Mouse (Mus musculus) lung, postnatal 10 days (tissue): Measurements from ENCODE around the gene Mmd2.

Experiments used
- DNase-seq: peaks from one replicate; pipeline ENCODE4 v3.0.0; 2021

The Mmd2 gene

GRCm38 (mm10) chr5:142545014-142545795, 63.4 kb downstream of the Mmd2 start:
- DNase-seq = peak; percentile 24

DNA sequence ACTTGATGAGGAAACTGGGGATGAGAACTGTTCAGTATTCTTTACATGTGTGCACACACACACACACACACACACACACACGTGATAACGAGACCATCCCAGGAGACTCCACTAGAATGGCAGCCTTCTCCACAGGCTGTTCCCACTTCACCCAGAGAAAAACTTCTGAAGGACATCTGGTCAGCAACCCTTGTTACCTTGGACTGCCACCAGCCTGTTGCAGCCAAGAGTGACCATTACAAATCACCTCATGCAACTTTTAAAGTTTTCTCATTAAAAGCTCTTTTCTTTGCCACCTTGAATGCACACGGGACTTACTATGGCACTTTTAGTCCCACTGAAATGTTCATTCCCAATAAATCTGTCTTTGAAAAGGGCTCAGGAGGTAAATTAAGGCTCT, 71.3 kb downstream of the Mmd2 start:
- DNase-seq = no peak

- no peak for DNase-seq
Measured at GRCm38 (mm10) chr5:142535388-142535787, 73.2 kb downstream of the Mmd2 start.

DNA sequence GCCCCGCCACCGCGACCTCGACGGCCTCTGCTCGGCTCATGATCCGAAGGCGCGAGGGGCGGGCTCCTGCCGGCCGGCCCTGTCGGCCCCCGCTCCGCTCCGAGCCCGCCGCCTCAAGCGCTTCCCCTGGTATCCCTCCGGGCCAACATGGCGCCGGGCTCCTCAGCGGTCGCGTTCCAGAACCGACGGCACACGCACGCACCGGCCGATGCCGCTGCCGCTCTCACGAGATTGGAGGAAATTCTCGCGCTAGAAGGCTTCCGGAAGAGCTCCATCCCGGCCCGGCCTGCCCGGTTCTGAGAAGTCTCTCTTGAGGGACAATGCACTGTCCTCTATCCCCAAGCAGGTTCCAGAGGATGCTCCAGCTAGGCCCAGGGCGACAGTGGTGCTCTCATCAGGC, 78.7 kb downstream of the Mmd2 start, which contains the start of gene Papolb:
TSS of gene Papolb (minus strand) at position 162 of the 400 bp plus-strand sequence.
- no peak for DNase-seq

DNA sequence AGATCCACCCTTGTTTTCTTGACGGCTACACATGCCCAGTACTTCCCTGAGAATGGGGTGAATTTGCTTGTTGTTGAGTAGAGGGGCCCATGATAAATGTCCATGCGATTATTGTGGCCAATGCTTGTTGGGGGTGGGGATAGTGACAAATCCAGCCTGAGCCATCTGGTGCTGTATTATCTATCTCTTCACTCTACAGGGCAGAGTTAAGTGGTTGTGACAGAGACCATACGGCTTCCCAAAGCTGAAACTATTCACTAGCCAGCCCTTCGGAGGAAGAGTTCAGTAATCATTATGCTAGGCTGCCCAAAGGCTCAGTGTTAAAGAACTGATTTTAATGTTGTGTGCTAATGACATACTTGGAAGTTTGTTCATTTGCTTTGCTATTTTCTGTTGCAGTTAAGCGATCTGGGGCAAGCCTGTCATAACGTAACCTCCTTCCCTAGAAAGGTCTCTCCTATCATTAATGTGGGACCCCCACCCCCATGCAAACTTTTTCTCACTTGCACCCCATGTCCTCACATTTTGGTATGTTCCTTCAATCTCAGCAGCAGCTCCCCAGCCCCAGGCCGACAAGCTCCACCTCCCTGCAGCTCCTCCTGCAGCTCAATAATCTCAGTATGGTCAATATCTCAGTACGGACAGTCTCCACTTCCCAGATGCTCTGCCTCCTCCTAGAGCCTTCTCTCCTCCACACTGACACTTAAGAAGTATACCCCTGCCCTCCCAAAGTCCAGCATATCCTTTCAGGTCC, 83.7 kb downstream of the Mmd2 start:
- DNase-seq = peak; percentile 70

DNA sequence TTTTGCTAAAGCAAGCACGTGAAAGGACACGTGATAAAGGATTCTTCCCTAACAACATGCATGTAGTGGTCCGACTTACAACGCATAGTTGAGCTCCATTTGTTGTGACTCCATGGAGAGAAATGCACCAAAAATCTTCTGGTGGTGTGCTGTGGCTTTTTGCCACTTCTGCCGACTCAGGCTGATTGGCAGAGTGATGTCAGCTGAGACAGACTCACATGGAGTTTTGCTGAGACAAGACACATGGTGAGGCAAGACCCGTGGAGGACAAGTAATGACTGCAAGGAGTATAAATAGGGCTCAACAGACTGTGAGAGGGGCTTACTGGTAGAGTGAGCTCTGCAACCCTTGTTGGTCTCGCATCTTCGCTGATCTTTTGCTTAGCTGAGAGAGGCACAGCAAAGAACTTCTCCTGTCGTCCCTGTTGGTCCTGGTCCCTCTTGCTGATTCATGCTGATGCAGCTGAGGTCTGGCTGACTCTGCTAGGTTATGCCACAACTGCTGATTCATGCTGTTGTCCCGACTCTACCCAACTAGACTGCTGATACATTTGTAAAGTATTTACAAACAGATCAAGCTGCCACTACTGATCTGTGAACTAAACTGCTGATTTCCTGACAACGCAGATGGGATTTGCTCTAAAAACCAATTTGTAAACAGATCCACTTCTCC, 87.3 kb downstream of the Mmd2 start:
- no peak for DNase-seq

- DNase-seq = no peak
Measured at GRCm38 (mm10) chr5:142520360-142520759, 88.2 kb downstream of the Mmd2 start.

DNA sequence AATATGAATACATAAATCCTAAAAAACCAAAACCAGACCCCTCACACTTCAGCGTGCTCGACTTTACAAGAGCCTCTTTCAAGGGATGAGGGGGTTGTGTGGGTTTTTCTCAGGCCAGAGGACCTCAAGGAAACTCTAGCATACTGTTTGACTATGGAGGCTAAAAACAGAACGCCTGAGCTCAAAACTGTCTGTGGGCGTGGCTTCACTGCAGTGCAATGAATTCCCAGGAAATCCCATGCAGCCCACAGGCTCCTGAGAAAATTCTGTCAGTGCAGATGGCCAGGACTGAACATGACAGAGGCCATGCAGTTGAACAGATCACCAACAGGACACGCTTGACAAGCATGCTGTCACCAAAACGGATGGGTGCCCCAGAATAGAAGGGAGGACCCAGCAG, 89.6 kb downstream of the Mmd2 start:
- DNase-seq = peak; percentile 29
